Comparison of ENCODE assay signal across 8 mouse cellular contexts in the genomic region with DNA sequence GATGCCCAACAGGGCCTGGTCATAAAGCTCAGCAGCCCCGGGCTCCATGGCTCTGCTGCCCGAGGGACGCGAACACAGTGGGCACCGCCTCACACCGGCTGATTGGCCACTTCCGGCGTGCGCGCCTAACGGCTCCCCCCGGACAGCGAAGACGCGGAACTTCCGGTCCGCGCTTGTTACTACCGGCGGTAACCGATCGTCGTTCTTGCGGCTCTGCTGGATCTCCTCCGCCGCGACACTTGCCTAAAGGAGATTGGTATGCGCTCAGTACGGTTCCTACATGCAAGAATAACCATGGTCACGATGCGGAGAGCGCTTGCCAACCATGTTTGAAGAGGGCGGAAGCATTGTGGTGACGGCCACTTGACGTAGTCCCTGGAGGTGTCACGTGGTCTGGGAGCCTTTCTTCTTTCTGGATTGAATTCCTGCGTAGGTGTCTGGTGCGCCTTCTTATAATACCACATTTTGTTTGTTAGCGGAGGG. TPM values are rescaled to one million over a fixed set of nuclear protein-coding genes. Genes with fewer than 3 reads are reported as not detected.
DNase-seq lines count a peak whose midpoint lies in the region; ATAC-seq lines count a peak whose summit lies in the region.

Nudcd3 (minus strand) TSS at position 329 of the 483 bp plus-strand sequence.

- peak; percentile 90 for ATAC-seq in inflammation-experienced regulatory T-cells, adult 6 months
- ATAC-seq in megakaryocyte-erythroid progenitor cell, adult 5-6 weeks (replicated peaks; ENCODE audit: low FRiP score, low TSS enrichment, poor library complexity, severe bottlenecking): peak; percentile 86

- DNase-seq in adrenal gland, adult (ENCODE audit: inconsistent age in 2 of 2, low spot score in 1 of 2): peak; percentile 90 to 97
- DNase-seq in embryo, embryonic 10.5 days (ENCODE audit: low spot score): peak; percentile 91
- peak; percentile 88 for DNase-seq in gastrocnemius, postnatal 14 days
- DNase-seq in left cerebral cortex, postnatal 10 days (ENCODE audit: extremely low spot score in 1 of 2, low spot score in 2 of 2): peak; percentile 89 to 92
- DNase-seq in right cerebral cortex, postnatal 25 days: peak; percentile 91
- peak; percentile 84 to 85 for DNase-seq in urinary bladder, postnatal 4 days (ENCODE audit: low spot score in 2 of 2)

- intact Hi-C loops in gastrocnemius, postnatal 14 days (cut with DNase I; ENCODE audit: low total_unique reads): no loop called here
- intact Hi-C loops in left cerebral cortex, postnatal 10 days (cut with DNase I): loop anchor here (5.0 kb wide), 1 partner anchor 62 kb away; no protein-coding TSS in a partner anchor

RNA-seq across cellular contexts. Expression of gene Nudcd3, which starts in this region (rescaled TPM):
- 10 to 100 TPM; 54.4 to 57.1 TPM for total RNA-seq in gastrocnemius, postnatal 14 days (2021)
- 10 to 100 TPM; 26.7 to 38.8 (median 38.5) TPM for polyA plus RNA-seq in inflammation-experienced regulatory T-cells, adult 6 months (2017; shearing (Covaris generic))
- 100 to 1,000 TPM; 125 to 131 TPM for total RNA-seq in left cerebral cortex, postnatal 10 days (2021)
- total RNA-seq in megakaryocyte-erythroid progenitor cell, adult 5-6 weeks (2014; fragmentation: Nextera tagmentation): 27.6 and 35.1 TPM in 2 replicates
- total RNA-seq in megakaryocyte-erythroid progenitor cell, adult 5-6 weeks (2017): 34.6 and 39.0 TPM in 2 replicates

Comparison
In these comparisons a context has a peak if more than half of its experiments do, and no peak if none do; other contexts are left out.
1. Peak in every context shown above with its lines: DNase-seq and ATAC-seq.